Mouse (Mus musculus) retina, postnatal 1 day (tissue): Measurements from ENCODE around the gene Opn3.

Experiments
- DNase-seq: peaks from one replicate; pipeline ENCODE4 v3.0.0-alpha.2; 2012

Gene Opn3

GRCm38 (mm10) chr1:175648615-175649014 lies 44.0 kb downstream of the Opn3 start:
- DNase-seq = no peak

GRCm38 (mm10) chr1:175646952-175647351 lies 45.6 kb downstream of the Opn3 start:
- DNase-seq = no peak

- no peak for DNase-seq
Observed at GRCm38 (mm10) chr1:175643496-175644265, 48.9 kb downstream of the Opn3 start.

- DNase-seq = no peak
Observed at GRCm38 (mm10) chr1:175640435-175641150, 52.0 kb downstream of the Opn3 start.

- no peak for DNase-seq
Observed at GRCm38 (mm10) chr1:175639072-175639471, 53.5 kb downstream of the Opn3 start.

GRCm38 (mm10) chr1:175637677-175638076 lies 54.9 kb downstream of the Opn3 start:
- no peak for DNase-seq

- DNase-seq = no peak
Observed at GRCm38 (mm10) chr1:175632470-175632869, 60.1 kb downstream of the Opn3 start.

- DNase-seq = no peak
Observed at GRCm38 (mm10) chr1:175631721-175632221, 60.8 kb downstream of the Opn3 start.

- DNase-seq = no peak
Observed at GRCm38 (mm10) chr1:175631080-175631479, 61.5 kb downstream of the Opn3 start.

- no peak for DNase-seq
Observed at GRCm38 (mm10) chr1:175630345-175630744, 62.2 kb downstream of the Opn3 start.

GRCm38 (mm10) chr1:175629248-175629647 lies 63.3 kb downstream of the Opn3 start:
- DNase-seq = no peak

- peak; percentile 64 for DNase-seq
Observed at GRCm38 (mm10) chr1:175625990-175626692, 66.4 kb downstream of the Opn3 start.

GRCm38 (mm10) chr1:175625257-175625879 lies 67.2 kb downstream of the Opn3 start, which contains the start of gene Fh1:
Gene Fh1 (minus strand): TSS chr1:175625635.
- peak; percentile 99 for DNase-seq

GRCm38 (mm10) chr1:175623656-175624055 lies 68.9 kb downstream of the Opn3 start:
- DNase-seq = no peak

- no peak for DNase-seq
Observed at GRCm38 (mm10) chr1:175619814-175620431, 72.7 kb downstream of the Opn3 start, which contains the start of gene Kmo. Gene Kmo (plus strand): TSS chr1:175620381.

GRCm38 (mm10) chr1:175614992-175615391 lies 77.6 kb downstream of the Opn3 start:
- DNase-seq = no peak
